Mouse (Mus musculus): Measurements from ENCODE around the gene Vmn1r189. TPM values are rescaled to one million over a fixed set of nuclear protein-coding genes. Genes with fewer than 3 reads are reported as not detected.
"Not testable (repeated sequence)": the region's sequence is repeated elsewhere in the genome, so short reads cannot be mapped to it uniquely, and the experiment has no call there.

Vmn1r189 gene
- not detected in 3 replicates for total RNA-seq (2017)

DNA sequence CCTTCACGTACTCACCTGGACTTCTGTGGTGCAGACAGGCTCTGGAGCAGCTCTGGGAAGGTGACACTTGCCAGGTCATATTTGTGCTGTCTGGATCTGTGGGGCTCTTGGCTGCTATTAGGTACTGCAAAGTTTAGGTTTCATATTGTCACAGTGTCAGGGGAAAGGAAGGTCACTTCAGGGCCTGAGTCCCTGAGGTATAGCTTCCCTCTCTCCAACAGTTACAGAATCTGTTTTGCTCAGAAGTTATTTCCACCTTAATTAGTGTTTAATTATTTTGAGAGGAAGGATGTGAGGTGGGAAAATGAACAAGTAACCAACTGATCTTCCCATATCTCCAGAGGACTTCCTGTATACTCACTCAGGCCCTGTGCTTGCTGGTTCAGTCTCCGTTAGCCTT lies at the start of gene Vmn1r189:
Gene Vmn1r189, minus strand, starts transcription at position 101 of the 400 bp plus-strand sequence.
- ATAC-seq (replicated peaks; ENCODE audit: insufficient number of reproducible peaks, low FRiP score, low TSS enrichment, poor library complexity, severe bottlenecking) = not testable (repeated sequence)

DNA sequence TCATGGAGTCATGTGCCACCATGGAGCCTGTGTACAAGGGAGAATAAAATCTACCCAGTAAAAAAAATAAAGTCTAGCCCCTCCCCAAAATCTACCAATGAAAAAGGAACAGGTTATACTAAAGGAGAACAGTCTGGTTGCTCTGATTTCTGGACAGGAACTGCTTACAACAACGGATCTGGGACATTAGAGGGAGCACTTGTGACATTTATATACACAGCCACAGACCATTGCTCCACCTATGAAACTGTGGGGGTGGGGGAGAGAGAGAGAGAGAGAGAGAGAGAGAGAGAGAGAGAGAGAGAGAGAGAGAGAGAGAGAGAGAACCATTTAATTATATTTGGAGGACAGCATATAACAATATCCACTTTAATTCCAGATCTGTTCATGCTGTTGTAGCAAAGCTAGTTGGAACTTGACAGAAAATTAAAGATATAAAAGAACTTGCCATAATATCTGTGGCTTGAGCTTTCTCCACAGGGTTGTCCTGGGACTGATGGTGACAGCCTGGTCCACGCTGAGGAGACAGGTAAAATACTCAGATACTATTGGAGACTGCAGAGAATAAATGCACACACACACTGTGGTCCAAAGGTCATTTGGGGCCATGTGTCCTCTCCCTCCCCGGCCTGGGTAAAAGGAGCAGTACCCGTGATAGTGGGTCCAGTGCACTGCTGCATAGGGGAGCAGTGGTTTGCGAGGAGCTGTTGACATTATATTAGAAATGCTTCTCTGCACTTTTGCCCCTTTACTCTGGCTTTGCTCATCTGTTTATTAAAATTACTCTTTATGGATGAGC lies 31.1 kb upstream of the Vmn1r189 start:
- not testable (repeated sequence) for ATAC-seq (replicated peaks; ENCODE audit: insufficient number of reproducible peaks, low FRiP score, low TSS enrichment, poor library complexity, severe bottlenecking)

DNA sequence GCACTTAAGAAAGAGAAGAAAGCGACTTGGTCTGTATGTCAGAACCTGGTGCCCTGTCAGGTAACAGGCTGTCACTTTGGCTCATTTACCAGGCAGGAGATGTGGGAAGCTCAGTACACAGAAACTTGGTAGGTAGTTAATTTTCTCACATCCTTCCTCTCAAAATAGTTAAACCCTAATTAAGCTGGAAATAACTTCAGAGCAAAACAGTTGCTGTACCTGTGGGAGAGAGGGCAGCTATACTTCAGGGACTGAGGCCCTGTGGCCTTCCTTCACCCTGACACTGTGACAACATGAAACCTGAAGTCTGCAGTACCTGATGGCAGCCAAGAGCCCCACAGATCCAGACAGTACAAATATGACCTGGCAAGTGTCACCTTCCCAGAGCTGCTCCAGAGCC lies 21.5 kb downstream of the Vmn1r189 start, which contains the start of gene Vmn1r188:
Gene Vmn1r188, plus strand, starts transcription at position 301 of the 400 bp plus-strand sequence.
- ATAC-seq (replicated peaks; ENCODE audit: insufficient number of reproducible peaks, low FRiP score, low TSS enrichment, poor library complexity, severe bottlenecking) = not testable (repeated sequence)

DNA sequence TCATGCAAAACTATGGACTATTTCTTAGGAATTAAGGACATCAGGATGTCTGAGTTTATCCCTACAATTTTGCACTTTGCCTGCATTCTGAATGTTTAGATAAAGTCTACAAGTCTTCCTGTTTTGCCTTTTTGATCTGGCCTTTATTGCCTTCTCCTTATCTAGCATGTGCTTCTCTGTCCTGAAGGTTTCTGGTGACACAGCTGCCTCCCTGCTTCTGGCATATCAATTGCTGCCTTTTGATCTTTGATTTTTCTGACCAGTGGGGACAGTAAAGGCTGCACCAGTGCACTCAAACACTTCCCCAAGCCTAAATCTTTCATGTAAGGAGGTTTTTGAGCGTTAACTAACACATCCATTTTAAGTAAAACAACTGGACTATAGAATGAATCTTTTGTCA lies 42.2 kb downstream of the Vmn1r189 start:
- no peak for ATAC-seq (replicated peaks; ENCODE audit: insufficient number of reproducible peaks, low FRiP score, low TSS enrichment, poor library complexity, severe bottlenecking)

DNA sequence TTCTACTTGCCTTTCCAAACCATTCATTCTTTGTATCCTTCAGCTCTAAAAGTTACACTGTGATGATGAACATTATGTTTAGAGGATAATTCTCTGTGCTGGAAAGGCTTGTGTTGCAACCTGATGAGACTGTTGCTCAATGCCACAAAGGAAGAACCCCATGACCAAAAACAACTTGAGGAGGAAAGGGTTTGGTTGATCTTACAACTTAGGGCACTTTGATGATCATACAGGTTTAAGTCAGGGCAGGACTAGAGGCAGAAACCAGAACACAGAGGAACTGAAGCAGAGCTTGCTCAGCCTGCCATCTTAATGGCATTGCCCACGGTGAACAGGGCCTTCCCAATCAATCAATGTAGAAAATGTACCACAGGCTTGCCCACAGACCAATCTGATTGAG lies 44.2 kb downstream of the Vmn1r189 start:
- ATAC-seq (replicated peaks; ENCODE audit: insufficient number of reproducible peaks, low FRiP score, low TSS enrichment, poor library complexity, severe bottlenecking) = no peak

DNA sequence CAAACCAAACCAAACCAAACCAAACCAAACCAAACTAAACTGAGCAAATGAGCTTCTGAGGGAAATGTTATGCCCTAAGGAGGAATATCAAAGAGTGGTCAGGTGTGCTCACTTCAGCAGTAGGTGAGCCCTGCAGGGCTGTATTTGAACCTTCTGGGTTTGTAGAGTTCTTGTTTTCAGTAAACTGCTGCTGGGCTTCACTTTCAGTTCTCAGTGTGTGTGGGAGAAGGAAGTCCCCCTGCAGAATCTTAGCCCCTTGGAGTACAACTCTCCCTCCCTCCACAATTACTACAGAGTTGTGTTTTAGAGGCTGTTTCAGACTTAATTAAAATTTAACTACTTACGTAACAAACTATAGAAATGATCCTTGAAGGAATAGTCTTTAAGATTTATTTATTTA lies 51.9 kb downstream of the Vmn1r189 start:
- no peak for ATAC-seq (replicated peaks; ENCODE audit: insufficient number of reproducible peaks, low FRiP score, low TSS enrichment, poor library complexity, severe bottlenecking)

DNA sequence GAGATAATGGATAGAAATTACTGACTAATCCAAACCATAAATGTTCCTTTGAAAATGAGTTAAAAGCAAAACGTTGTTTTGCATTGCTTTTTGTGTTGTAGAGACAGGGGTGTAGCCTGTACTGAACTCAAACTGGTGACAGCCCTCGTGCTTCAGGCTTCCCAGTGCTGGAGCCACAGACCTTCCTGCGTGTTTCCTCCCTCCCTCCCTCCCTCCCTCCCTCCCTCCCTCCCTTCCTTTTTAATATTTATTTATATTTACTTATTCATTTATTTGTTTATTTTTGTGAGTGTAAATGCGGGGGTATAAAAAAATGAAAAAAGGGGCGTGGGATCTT lies 54.1 kb downstream of the Vmn1r189 start:
- no peak for ATAC-seq (replicated peaks; ENCODE audit: insufficient number of reproducible peaks, low FRiP score, low TSS enrichment, poor library complexity, severe bottlenecking)

DNA sequence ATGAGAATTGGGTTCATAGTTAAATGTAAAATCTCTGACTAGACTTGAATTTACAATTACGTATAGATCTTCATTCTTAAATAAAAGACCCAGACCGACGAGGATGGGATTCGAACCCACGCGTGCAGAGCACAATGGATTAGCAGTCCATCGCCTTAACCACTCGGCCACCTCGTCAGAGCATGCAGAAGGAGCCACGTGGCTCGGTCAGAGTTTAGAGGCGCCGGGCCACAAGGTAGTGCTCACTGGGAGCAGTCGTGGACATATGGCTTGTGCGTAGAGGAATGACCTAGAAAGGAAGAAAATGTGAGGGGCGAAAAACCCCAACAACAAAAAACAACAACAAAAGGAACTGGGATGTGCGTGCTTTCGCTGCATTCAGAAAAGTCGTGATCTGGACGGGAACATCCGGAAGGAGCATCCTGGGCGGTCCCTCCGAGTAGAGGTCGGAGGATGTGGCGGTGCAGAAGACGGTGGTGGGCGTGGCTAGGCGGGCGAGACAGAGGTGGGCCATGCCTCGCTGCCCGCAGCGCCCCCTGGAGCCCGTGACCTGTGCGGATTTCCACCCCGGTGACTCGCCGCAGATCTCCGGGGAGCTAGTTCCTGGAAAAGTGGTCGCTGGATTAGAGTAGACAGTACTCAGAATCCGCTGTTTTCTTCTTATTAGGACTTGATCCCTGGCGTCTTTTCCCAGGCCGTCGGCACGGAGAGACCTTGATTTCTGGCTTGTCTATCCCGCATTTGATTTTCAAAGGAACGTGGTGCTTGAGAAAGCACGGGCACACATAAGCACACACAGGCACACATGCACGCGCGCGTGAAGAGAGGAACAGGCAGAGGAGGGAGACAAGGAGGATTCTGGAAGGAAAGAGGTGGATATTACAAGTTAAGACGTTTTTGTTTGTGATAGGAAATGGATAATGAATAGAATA lies 54.8 kb downstream of the Vmn1r189 start:
- ATAC-seq (replicated peaks; ENCODE audit: insufficient number of reproducible peaks, low FRiP score, low TSS enrichment, poor library complexity, severe bottlenecking) = peak; percentile 88

Other genes with a start within 250 kb of the Vmn1r189 start
- gene Zfp184, start 160.7 kb downstream of the Vmn1r189 start, total RNA-seq (2017) = 2.1 to 2.6 TPM in 2 of 3 replicates, not detected in the other
- gene Pom121l2, start 124.6 kb downstream of the Vmn1r189 start, total RNA-seq (2017) = 0.32 to 0.78 TPM in 2 of 3 replicates, not detected in the other
- gene Prss16, start 96.1 kb downstream of the Vmn1r189 start, total RNA-seq (2017) = 0.10 to 0.64 TPM in 2 of 3 replicates, not detected in the other
- 11.3 to 37.5 TPM in 2 of 3 replicates, not detected in the other for gene Hist1h2ah, start 70.3 kb downstream of the Vmn1r189 start, total RNA-seq (2017)
- 6.8 to 12.3 TPM (median 11.3 TPM) in 3 replicates for gene Hist1h2bk, start 70.0 kb downstream of the Vmn1r189 start, total RNA-seq (2017)
- 13.3 to 29.5 TPM (median 23.6 TPM) in 3 replicates for gene Hist1h4i, start 64.5 kb downstream of the Vmn1r189 start, total RNA-seq (2017)
- 17.4 to 59.7 TPM in 2 of 3 replicates, not detected in the other for gene Hist1h2ag, start 62.9 kb downstream of the Vmn1r189 start, total RNA-seq (2017)
- gene Hist1h2bj, start 62.6 kb downstream of the Vmn1r189 start, total RNA-seq (2017) = 7.1 to 19.9 TPM in 2 of 3 replicates, not detected in the other
- not detected in 3 replicates for gene Vmn1r188, start 21.4 kb downstream of the Vmn1r189 start, total RNA-seq (2017)
- not detected in 3 replicates for gene Vmn1r191, start 78.1 kb upstream of the Vmn1r189 start, total RNA-seq (2017)
- not detected in 3 replicates for gene Vmn1r192, start 85.3 kb upstream of the Vmn1r189 start, total RNA-seq (2017)
- not detected in 3 replicates for gene Vmn1r193, start 117.3 kb upstream of the Vmn1r189 start, total RNA-seq (2017)
- not detected in 3 replicates for gene Vmn1r194, start 138.4 kb upstream of the Vmn1r189 start, total RNA-seq (2017)
- gene Vmn1r195, start 164.7 kb upstream of the Vmn1r189 start, total RNA-seq (2017) = not detected in 3 replicates
- gene Vmn1r196, start 184.1 kb upstream of the Vmn1r189 start, total RNA-seq (2017) = not detected in 3 replicates
- gene Vmn1r197, start 218.8 kb upstream of the Vmn1r189 start, total RNA-seq (2017) = not detected in 3 replicates
- not detected in 3 replicates for gene Vmn1r198, start 244.5 kb upstream of the Vmn1r189 start, total RNA-seq (2017)